Comparison of ENCODE assay signal across 30 mouse cellular contexts in the genomic region with DNA sequence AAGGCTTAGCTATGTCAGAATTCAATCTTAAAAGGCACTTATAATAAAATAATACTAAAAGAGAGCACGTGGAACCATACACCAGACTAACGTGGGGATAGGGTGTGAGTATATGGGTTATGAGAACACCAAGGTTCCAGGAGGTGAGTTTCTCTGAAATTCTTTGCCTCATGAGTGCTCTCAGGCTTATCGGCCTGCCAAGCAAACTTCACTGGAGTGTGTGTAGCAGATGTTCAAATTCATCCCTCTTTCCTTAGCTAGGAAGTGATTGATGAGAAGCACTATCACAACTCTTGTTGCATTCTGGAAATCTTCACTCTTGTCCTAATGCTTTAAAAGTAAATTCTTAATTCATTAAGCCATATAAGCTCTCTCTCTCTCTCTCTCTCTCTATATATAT. TPM values are rescaled to one million over a fixed set of nuclear protein-coding genes. Genes with fewer than 3 reads are reported as not detected.
"Had no signal": no experiment of that assay in that cellular context is flagged by ENCODE, and none has a peak within 500 bp of the region (broad histone marks: within the 10 kb centered on the region; RNA-seq: fewer than 3 reads in every experiment).

No protein-coding gene starts in this region.

- H3K27ac ChIP-seq: liver, embryonic 15.5 days; lung, embryonic 15.5 days; macrophage; midbrain, embryonic 13.5 days; midbrain, embryonic 15.5 days; neural tube, embryonic 13.5 days; neural tube, embryonic 15.5 days had no signal

- H3K27me3 ChIP-seq: liver, embryonic 15.5 days; lung, embryonic 15.5 days; megakaryocyte, embryonic 14.5 days; midbrain, embryonic 13.5 days; midbrain, embryonic 15.5 days; neural tube, embryonic 13.5 days; neural tube, embryonic 15.5 days had no signal

- H3K36me3 ChIP-seq: liver, embryonic 15.5 days; lung, embryonic 15.5 days; midbrain, embryonic 13.5 days; midbrain, embryonic 15.5 days; neural tube, embryonic 13.5 days; neural tube, embryonic 15.5 days had no signal

- H3K4me1 ChIP-seq: liver, embryonic 15.5 days; lung, embryonic 15.5 days; megakaryocyte, embryonic 14.5 days; midbrain, embryonic 13.5 days; midbrain, embryonic 15.5 days; neural tube, embryonic 13.5 days; neural tube, embryonic 15.5 days had no signal

- H3K4me3 ChIP-seq: liver, embryonic 15.5 days; lung, embryonic 15.5 days; megakaryocyte, embryonic 14.5 days; midbrain, embryonic 13.5 days; midbrain, embryonic 15.5 days; neural tube, embryonic 13.5 days; neural tube, embryonic 15.5 days had no signal

- H3K9ac ChIP-seq: liver, embryonic 15.5 days; liver, postnatal 0 days; lung, embryonic 15.5 days; midbrain, embryonic 13.5 days; midbrain, embryonic 15.5 days; neural tube, embryonic 13.5 days; neural tube, embryonic 15.5 days had no signal

- H3K9me3 ChIP-seq: liver, embryonic 15.5 days; lung, embryonic 15.5 days; megakaryocyte, embryonic 14.5 days; midbrain, embryonic 13.5 days; midbrain, embryonic 15.5 days; neural tube, embryonic 13.5 days; neural tube, embryonic 15.5 days had no signal

- DNase-seq: liver, postnatal 0 days; lung, adult 2 months; lung, postnatal 14 days; lung, postnatal 36 days; retina, postnatal 1 day; right cerebral cortex, adult 18-20 months; right cerebral cortex, postnatal 14 days; right cerebral cortex, postnatal 4 days; spleen, adult 18-20 months; thymus, adult 18-20 months; thymus, postnatal 14 days; thymus, postnatal 36 days had no signal

RNA-seq across cellular contexts. Expression of a gene that starts 9.1 kb away (rescaled TPM):
- total RNA-seq: megakaryocyte progenitor cell, adult 5-6 weeks; monocyte, adult 5-6 weeks had no signal
- polyA plus RNA-seq: liver, embryonic 15.5 days; liver, postnatal 0 days; lung, adult 2 months; lung, embryonic 15.5 days; lung, postnatal 0 days; macrophage; midbrain, embryonic 11.5 days; midbrain, embryonic 13.5 days; midbrain, embryonic 15.5 days; neural tube, embryonic 11.5 days; small intestine, adult 2 months; stomach, embryonic 14.5 days; stomach, embryonic 16.5 days; thymus, postnatal 0 days had no signal

RNA-seq across cellular contexts. Expression of a gene that starts 26.3 kb away (rescaled TPM):
- total RNA-seq: megakaryocyte progenitor cell, adult 5-6 weeks; monocyte, adult 5-6 weeks had no signal
- polyA plus RNA-seq: liver, embryonic 15.5 days; lung, adult 2 months; lung, embryonic 15.5 days; lung, postnatal 0 days; macrophage; midbrain, embryonic 11.5 days; midbrain, embryonic 13.5 days; midbrain, postnatal 0 days; neural tube, embryonic 11.5 days; neural tube, embryonic 13.5 days; small intestine, adult 2 months; stomach, embryonic 14.5 days; stomach, embryonic 16.5 days had no signal

RNA-seq across cellular contexts. Expression of a gene that starts 35.4 kb away (rescaled TPM):
- total RNA-seq: megakaryocyte progenitor cell, adult 5-6 weeks; monocyte, adult 5-6 weeks had no signal
- polyA plus RNA-seq: liver, embryonic 15.5 days; liver, postnatal 0 days; lung, adult 2 months; lung, embryonic 15.5 days; lung, postnatal 0 days; macrophage; midbrain, embryonic 11.5 days; midbrain, embryonic 13.5 days; neural tube, embryonic 11.5 days; small intestine, adult 2 months; stomach, embryonic 14.5 days; stomach, embryonic 16.5 days; thymus, postnatal 0 days had no signal
